Mouse (Mus musculus) thymus, postnatal 10 days (tissue): Measurements from ENCODE around the gene Cflar.
"Not testable (repeated sequence)": the region's sequence is repeated elsewhere in the genome, so short reads cannot be mapped to it uniquely, and the experiment has no call there.

ENCODE experiments used
- DNase-seq, 2 experiments: peaks; one replicate each; pipeline ENCODE4 v3.0.0; 2021; ENCODE audit warnings: low spot score in 2 of 2

Cflar gene

GRCm38 (mm10) chr1:58727747-58728589 lies 16.7 kb downstream of the Cflar start:
- DNase-seq, result no peak

GRCm38 (mm10) chr1:58728590-58728868 lies 17.2 kb downstream of the Cflar start:
- DNase-seq, result no peak

- DNase-seq, result no peak
Measured at GRCm38 (mm10) chr1:58733636-58734035, 22.3 kb downstream of the Cflar start.

DNA sequence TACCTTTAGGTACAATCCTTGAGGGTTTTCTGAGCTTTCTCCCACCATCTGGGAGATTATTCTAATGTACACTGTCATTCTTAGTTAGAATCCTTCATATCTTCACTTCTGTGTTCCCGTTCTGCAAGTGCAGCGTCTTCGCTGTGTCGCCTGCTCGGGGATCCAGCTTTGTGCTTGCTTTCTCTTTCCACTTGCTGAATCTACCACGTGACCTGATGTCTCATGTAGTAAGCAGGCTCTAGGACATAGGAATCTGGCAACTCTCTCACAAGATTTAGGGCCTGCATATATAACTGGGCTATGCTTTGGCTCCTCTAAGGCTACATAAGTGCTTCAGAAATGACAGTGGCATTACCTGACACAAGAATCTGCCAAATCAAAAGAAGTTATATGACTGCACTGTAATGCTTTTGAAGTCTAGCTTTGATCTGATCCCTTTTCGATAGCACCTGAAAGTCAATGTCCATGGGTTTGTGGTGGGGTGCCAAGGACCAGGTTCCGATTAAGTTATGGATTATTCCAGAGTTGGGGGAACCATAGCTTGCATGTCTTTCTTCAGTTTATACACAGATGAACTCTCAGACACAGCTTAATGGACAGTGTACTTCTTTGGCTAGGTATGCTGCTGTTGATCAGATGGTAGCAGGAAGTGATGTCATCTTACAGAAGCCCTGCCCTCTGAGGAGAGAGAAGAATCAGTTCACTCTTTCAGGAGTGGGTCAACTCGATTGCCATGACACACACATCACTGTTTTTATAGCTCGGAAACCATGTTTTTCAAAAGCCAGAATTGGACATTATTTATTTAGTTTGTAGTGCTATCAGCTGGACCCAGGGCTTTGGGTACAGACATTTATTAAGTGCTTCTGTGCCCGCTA lies 23.0 kb downstream of the Cflar start:
- no peak for DNase-seq

DNA sequence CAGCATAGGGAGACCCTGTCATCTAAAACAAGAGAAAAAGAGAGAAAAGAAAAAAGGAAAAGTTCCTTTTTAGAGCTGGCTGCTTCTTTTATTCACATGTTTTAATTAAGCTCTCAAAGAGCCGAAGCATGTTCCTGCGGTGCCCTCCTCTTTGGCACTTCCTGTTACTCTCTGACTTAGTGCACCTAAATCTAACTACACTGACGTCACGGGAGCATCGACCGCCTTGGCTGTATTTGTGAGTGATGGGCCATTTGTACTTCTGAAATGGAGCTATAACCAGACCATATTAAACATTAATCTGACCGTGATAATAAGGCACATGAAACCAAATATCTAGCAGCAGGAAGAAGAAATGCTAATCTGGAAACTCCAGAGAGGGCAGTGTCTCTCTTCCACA lies 24.7 kb downstream of the Cflar start:
- no peak for DNase-seq

- DNase-seq, result no peak
Measured at GRCm38 (mm10) chr1:58736968-58737367, 25.7 kb downstream of the Cflar start.

DNA sequence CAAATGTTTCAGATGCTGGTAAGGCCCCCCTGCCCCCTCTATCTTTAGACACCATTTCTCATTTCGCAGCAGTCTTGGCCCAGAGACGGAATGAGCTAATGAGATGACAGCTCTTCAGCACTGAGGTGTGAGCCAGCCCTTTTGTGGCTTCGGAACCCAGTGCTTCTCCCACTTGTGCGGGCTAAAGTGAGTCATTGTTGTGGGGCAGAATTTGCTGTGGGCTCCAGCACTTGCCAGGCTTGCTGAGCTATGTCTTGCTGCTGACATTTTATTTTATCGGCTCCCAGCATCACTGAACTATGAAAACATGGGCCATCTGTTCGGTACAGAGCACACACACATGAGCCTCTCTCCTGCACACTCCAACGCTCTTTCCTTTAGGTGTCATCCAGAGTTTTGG lies 28.2 kb downstream of the Cflar start:
- DNase-seq, result no peak

DNA sequence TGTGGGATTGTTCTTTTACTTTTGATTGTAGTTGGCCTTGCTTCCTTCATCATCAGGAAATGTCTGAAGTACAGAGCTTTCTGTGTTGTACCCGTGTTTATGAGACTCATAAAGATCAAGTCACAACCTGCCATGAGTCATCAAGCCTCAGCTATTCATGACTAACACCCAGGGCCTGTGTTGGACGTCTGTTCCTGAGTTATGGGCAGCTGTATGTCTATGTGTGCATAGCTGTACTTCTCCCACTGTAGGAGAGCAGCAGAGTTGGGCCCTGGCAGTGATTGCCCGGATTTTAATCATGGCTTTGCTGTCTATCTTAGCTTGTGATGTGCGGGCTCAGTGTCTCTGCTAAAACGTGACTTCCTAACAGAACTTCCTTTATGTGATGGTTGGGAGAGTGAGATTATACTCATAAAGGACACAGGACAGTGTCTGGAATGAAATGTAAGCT lies 31.3 kb downstream of the Cflar start:
- DNase-seq, result no peak

- no peak for DNase-seq
Measured at GRCm38 (mm10) chr1:58743252-58743651, 31.9 kb downstream of the Cflar start.

GRCm38 (mm10) chr1:58744645-58745044 lies 33.3 kb downstream of the Cflar start:
- DNase-seq, result no peak

GRCm38 (mm10) chr1:58746880-58747279 lies 35.6 kb downstream of the Cflar start:
- DNase-seq, result peak in 1 of 2 experiments; percentile 48

- no peak for DNase-seq
Measured at GRCm38 (mm10) chr1:58759451-58759850, 48.1 kb downstream of the Cflar start.

DNA sequence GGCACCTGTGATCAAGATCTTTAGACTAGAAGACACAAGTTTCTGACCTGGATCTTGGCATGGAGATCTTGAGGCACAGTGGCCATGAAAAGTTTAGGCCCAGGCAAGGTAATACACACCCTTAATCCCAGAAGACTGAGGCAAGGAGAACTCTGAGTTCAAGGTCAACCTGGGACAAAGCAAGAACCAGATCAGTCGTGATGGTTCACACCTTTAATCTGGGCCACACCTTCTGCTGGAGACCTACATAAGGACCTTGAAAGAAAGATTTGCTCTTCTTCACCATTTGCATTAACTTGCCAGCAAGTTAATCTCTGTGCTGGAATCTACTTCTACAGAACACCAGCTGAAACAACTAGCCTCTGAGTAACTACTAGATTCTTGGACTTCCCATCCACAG lies 49.3 kb downstream of the Cflar start:
- no peak for DNase-seq

GRCm38 (mm10) chr1:58761391-58762275 lies 50.3 kb downstream of the Cflar start:
- DNase-seq, result peak in 1 of 2 experiments; percentile 46

DNA sequence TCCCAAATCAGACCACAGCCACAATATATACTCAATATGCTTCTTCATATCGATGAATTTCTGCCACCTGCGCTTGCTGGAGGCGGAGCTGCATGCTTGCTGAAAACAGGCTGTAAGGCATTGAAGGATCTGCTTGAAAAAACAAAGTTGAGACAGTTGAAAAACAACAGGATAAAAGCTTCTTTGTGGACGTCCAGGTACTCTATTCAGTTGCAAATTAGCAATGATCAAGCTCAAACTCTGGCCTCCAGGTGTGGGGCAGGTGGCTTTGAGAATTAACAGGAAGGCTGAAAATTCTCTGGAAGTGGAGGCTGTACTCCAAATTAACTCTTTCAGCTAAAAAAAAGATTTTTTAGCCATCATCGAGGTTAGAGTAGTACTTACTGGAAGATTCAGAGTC lies 51.3 kb downstream of the Cflar start:
- DNase-seq, result no peak

DNA sequence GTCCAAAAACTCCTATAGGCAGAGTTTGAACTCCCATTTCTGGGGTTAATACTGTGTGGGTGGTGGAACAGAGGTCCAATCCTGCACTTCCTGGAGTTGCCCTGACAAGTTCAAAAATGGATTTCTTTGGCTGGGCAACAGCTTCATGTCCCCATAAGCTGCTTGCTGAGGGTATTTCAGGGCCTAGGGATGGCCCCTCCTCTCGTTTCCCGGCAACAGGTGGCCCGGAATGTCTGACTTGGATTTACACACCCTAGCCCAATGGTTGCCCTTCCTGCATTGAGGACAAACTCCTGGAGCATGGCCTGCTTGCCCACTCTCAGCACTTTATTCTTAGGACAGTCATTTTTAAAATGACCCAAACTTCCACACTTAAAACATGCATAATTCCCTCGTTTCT lies 55.1 kb downstream of the Cflar start:
- not testable (repeated sequence) for DNase-seq

DNA sequence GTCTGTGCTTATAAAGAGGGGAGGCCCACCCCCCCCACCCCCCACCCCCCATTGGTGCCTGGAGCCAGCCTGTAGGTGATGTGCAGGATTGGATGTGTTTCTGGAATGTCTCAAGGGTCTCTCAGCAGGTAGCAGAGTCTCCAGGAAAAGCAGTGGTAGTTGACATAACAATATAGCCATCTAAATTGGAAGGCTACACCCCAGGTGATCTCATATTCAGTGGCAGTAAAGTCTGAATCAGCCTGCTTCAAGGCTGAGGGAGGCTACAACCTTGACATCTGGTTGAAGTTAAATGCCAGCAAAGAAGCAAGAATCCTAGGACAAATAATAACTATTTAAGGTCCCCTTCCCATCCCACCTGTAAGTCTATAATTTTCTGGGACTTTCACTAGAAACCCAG lies 57.8 kb downstream of the Cflar start:
- DNase-seq, result no peak

- no peak for DNase-seq
Measured at GRCm38 (mm10) chr1:58769701-58770100, 58.4 kb downstream of the Cflar start.

- DNase-seq, result peak in 1 of 2 experiments; percentile 66
Measured at GRCm38 (mm10) chr1:58770111-58770720, 58.9 kb downstream of the Cflar start.

DNA sequence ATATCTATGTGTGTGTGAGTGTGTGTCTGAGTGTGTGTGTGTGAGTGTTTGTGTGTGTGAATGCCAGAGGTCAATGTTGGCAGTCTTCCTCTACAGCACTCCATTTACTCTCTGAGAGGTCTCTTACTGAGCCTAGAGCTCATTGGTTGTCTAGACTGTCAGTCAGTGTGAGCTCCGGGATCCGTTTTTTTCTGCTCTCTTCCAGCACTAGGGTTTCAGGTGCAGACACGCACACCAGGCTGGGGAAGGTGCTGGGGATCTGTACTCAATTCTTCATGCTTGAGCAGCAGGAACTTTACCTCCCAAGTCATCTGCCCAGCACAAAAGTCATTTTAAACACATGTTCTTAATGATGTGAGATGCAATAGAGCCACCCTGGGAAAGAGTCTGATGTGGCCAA lies 60.8 kb downstream of the Cflar start:
- DNase-seq, result no peak

GRCm38 (mm10) chr1:58773280-58773679 lies 62.0 kb downstream of the Cflar start:
- DNase-seq, result no peak
